Mouse (Mus musculus) G1E (cell line): ENCODE measurements around the gene Olfr156.

Experiments
- CTCF ChIP-seq: IDR thresholded peaks from 2 replicates; pipeline ENCODE4 v1.5.1; 2012; ENCODE audit warnings: low read depth, low read length, inconsistent platforms, mixed read lengths
- GATA1 ChIP-seq: IDR thresholded peaks from 2 replicates; pipeline ENCODE4 v1.6.1; 2012; ENCODE audit warnings: borderline replicate concordance, low read length, inconsistent platforms, mixed read lengths
- GATA2 ChIP-seq: IDR thresholded peaks from 2 replicates; pipeline ENCODE4 v1.6.1; 2012; ENCODE audit warnings: low read depth, low read length, inconsistent platforms, borderline replicate concordance
- POLR2AphosphoS5 ChIP-seq: IDR thresholded peaks from 2 replicates; pipeline ENCODE4 v1.6.1; 2012; ENCODE audit warnings: low read depth, low read length, inconsistent platforms; ENCODE audit not compliant: insufficient replicate concordance
- TAL1 ChIP-seq: conservative IDR thresholded peaks from 2 replicates; pipeline ENCODE4 v1.6.1; 2012; ENCODE audit warnings: low read depth, low read length, inconsistent platforms, mixed read lengths

GRCm38 (mm10) chr4:43851265-43851664, 27.6 kb upstream of the Olfr156 start, which contains the start of gene Olfr155:
- TF ChIP-seq GATA2 (no peak), GATA1 (no peak), CTCF (no peak), TAL1 (no peak), POLR2AphosphoS5 (no peak)
